ENCODE assay signal across 7 mouse cellular contexts in genomic region chr16:30510504-30511451, GRCm38 (mm10). TPM values are rescaled to one million over a fixed set of nuclear protein-coding genes. Genes with fewer than 3 reads are reported as not detected.
A peak's percentile ranks its signal among the peaks of the same experiment; 100 is the strongest.
DNase-seq lines count a peak whose midpoint lies in the region; ATAC-seq and TF ChIP-seq lines count a peak whose summit lies in the region.

No protein-coding gene starts in this region.

- peaks cover 4% of the 10 kb centered on the region; the same call in 1 of the 2 replicates for H3K9me3 ChIP-seq in embryonic facial prominence, embryonic 13.5 days
- no peaks in the 10 kb centered on the region for H3K9me3 ChIP-seq in limb, embryonic 14.5 days (ENCODE audit: control insufficient read depth, low read length)
- no peaks in the 10 kb centered on the region for H3K9me3 ChIP-seq in midbrain, embryonic 16.5 days (replicated peaks; ENCODE audit: control insufficient read depth, low read length, poor library complexity, severe bottlenecking)

- ATAC-seq in embryonic facial prominence, embryonic 13.5 days (ENCODE audit: insufficient number of reproducible peaks, insufficient read depth, low FRiP score, low TSS enrichment, low read depth), result peak; percentile 82
- peak; percentile 88 for ATAC-seq in limb, embryonic 14.5 days (ENCODE audit: low FRiP score, low read depth)
- peak; percentile 91 for ATAC-seq in midbrain, embryonic 16.5 days

- H3K4me2 ChIP-seq in embryonic facial prominence, embryonic 13.5 days, result peak overlapping the region; percentile 71
- H3K4me2 ChIP-seq in limb, embryonic 14.5 days (replicated peaks; ENCODE audit: low read depth, low read length, severe bottlenecking), result peak overlapping the region; percentile 63
- H3K4me2 ChIP-seq in midbrain, embryonic 16.5 days (ENCODE audit: low read length), result peak overlapping the region; percentile 69

- WGBS in embryonic facial prominence, embryonic 13.5 days, result 4% methylated on average over 44 of the region's 44 CpGs
- WGBS in limb, embryonic 14.5 days, result 2% methylated on average over 44 of the region's 44 CpGs
- 2% methylated on average over 44 of the region's 44 CpGs for WGBS in midbrain, embryonic 16.5 days

- H3K4me1 ChIP-seq in embryonic facial prominence, embryonic 13.5 days, result peaks cover 26% of the 10 kb centered on the region
- peaks cover 15% of the 10 kb centered on the region for H3K4me1 ChIP-seq in limb, embryonic 14.5 days (ENCODE audit: control insufficient read depth, insufficient read depth, low read length)
- peaks cover 15% of the 10 kb centered on the region for H3K4me1 ChIP-seq in midbrain, embryonic 16.5 days (ENCODE audit: control insufficient read depth, insufficient read depth, low read length)

- H3K27me3 ChIP-seq in embryonic facial prominence, embryonic 13.5 days, result no peaks in the 10 kb centered on the region
- H3K27me3 ChIP-seq in limb, embryonic 14.5 days (ENCODE audit: control insufficient read depth, insufficient read depth, low read length), result no peaks in the 10 kb centered on the region
- H3K27me3 ChIP-seq in midbrain, embryonic 16.5 days (ENCODE audit: control insufficient read depth, insufficient read depth, low read depth, low read length), result no peaks in the 10 kb centered on the region

- H3K36me3 ChIP-seq in embryonic facial prominence, embryonic 13.5 days, result peaks cover 12% of the 10 kb centered on the region
- H3K36me3 ChIP-seq in limb, embryonic 14.5 days (ENCODE audit: control insufficient read depth, insufficient read depth, low read length), result peaks cover 3% of the 10 kb centered on the region; the same call in 1 of the 2 replicates
- peaks cover 9% of the 10 kb centered on the region; the same call in 1 of the 2 replicates for H3K36me3 ChIP-seq in midbrain, embryonic 16.5 days (ENCODE audit: control insufficient read depth, insufficient read depth, low read length)

- DNase-seq in adrenal gland, postnatal 4 days (ENCODE audit: low spot score in 2 of 2), result peak; percentile 77 to 83
- DNase-seq in heart, adult 8-10 months (ENCODE audit: low spot score), result peak; percentile 90
- peak; percentile 86 to 88 for DNase-seq in kidney, adult 8-10 months
- DNase-seq in limb, embryonic 14.5 days (ENCODE audit: low spot score), result peak; percentile 89
- DNase-seq in spleen, postnatal 10 days (ENCODE audit: low spot score in 2 of 2), result peak; percentile 73 to 88

- H3K4me3 ChIP-seq in embryonic facial prominence, embryonic 13.5 days, result peak overlapping the region; percentile 68
- peak overlapping the region; percentile 67 for H3K4me3 ChIP-seq in limb, embryonic 14.5 days (replicated peaks; ENCODE audit: low read length)
- peak overlapping the region; percentile 54 for H3K4me3 ChIP-seq in midbrain, embryonic 16.5 days (ENCODE audit: low read depth, low read length)

- H3K9ac ChIP-seq in embryonic facial prominence, embryonic 13.5 days, result peak overlapping the region; percentile 88
- H3K9ac ChIP-seq in limb, embryonic 14.5 days (ENCODE audit: low read depth, low read length, severe bottlenecking), result peak overlapping the region; percentile 86
- peak overlapping the region; percentile 77 for H3K9ac ChIP-seq in midbrain, embryonic 16.5 days (ENCODE audit: low read depth, low read length)

- peak overlapping the region; percentile 93 for H3K27ac ChIP-seq in embryonic facial prominence, embryonic 13.5 days
- peak overlapping the region; percentile 90 for H3K27ac ChIP-seq in limb, embryonic 14.5 days (replicated peaks; ENCODE audit: low read depth, low read length)
- peak overlapping the region; percentile 88 for H3K27ac ChIP-seq in midbrain, embryonic 16.5 days (ENCODE audit: low read length)

- peak; percentile 77; the same call in 1 of the 2 replicates for TF ChIP-seq POLR2A in limb, embryonic 14.5 days (IDR thresholded peaks at IDR 0.05; ENCODE audit: borderline replicate concordance, extremely low read depth, insufficient read depth, insufficient read length)

RNA-seq across cellular contexts. Expression of gene Tmem44, which starts 39.9 kb away (rescaled TPM):
- total RNA-seq in adrenal gland, postnatal 4 days (2021), result 10 to 100 TPM; 11.0 to 11.7 TPM
- 32.5 and 32.7 TPM in 2 replicates for polyA plus RNA-seq in embryonic facial prominence, embryonic 13.5 days (2015; fragmentation: Nextera tagmentation; extraction: Ambion mirVana)
- 1 to 10 TPM; 4.1 to 7.0 (median 5.2) TPM for total RNA-seq in heart, adult 8-10 months (2022)
- 39.4 and 45.2 TPM in 2 replicates for polyA plus RNA-seq in limb, embryonic 14.5 days (2012; rRNA removed)
- polyA plus RNA-seq in limb, embryonic 14.5 days (2014; fragmentation: Nextera tagmentation; extraction: Ambion mirVana), result 16.9 and 24.5 TPM in 2 replicates
- 81.1 and 84.7 TPM in 2 replicates for polyA plus RNA-seq in midbrain, embryonic 16.5 days (2015; fragmentation: Nextera tagmentation; extraction: Ambion mirVana)

Comparison
In these comparisons a context has a peak if more than half of its experiments do, and no peak if none do; other contexts are left out.
1. Peak in every context shown above with its lines: DNase-seq, ATAC-seq, H3K4me3 ChIP-seq and H3K27ac ChIP-seq.